Mouse (Mus musculus) thymus, postnatal 14 days (tissue): ENCODE data around the gene Vgll1.

Source experiments
- DNase-seq: peaks from one replicate; pipeline ENCODE4 v3.0.0; 2021

The Vgll1 gene

DNA sequence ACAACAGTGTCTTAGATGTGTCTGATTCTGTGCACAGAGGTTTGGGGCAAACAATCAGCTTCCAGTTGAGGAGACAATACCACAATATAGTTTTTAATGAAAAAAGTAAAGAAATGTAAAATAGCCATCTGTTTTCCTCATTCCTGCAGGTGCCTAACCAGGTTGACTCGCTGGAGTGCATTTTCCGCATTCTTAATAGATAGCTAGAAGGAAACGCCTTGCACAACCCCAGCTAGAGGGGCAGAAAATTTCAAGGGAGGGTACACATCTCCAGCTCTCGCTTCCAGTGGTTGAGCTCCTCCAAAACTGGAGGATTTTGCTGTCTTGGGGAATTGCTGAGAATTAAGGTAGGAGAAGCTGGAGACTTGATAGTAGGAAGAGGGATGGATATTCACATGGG lies at the start of gene Vgll1:
Gene Vgll1, plus strand, starts transcription at position 301 of the 400 bp plus-strand sequence.
- DNase-seq, result no peak

- no peak for DNase-seq
Observed at GRCm38 (mm10) chrX:57042774-57043173, 45.1 kb upstream of the Vgll1 start, which contains the start of gene Brs3. Gene Brs3, plus strand, starts transcription at chrX:57043074.

GRCm38 (mm10) chrX:57043869-57044268 lies 44.0 kb upstream of the Vgll1 start:
- no peak for DNase-seq

DNA sequence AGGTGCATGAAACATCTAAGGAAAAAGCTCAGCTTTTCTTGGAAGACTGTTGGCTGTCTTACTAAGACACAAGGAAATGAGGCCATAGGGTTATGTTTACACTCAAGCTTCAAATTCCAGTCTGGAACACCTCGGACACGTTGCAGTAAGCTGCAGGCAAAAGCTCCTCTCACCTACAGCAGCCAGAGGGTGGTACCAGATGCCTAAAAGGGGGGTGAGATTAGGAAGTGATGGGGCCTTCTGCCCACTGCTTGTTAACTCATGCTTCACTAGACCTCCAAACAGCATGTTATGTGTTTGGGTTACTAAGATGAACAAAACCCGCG lies 35.1 kb upstream of the Vgll1 start:
- no peak for DNase-seq

DNA sequence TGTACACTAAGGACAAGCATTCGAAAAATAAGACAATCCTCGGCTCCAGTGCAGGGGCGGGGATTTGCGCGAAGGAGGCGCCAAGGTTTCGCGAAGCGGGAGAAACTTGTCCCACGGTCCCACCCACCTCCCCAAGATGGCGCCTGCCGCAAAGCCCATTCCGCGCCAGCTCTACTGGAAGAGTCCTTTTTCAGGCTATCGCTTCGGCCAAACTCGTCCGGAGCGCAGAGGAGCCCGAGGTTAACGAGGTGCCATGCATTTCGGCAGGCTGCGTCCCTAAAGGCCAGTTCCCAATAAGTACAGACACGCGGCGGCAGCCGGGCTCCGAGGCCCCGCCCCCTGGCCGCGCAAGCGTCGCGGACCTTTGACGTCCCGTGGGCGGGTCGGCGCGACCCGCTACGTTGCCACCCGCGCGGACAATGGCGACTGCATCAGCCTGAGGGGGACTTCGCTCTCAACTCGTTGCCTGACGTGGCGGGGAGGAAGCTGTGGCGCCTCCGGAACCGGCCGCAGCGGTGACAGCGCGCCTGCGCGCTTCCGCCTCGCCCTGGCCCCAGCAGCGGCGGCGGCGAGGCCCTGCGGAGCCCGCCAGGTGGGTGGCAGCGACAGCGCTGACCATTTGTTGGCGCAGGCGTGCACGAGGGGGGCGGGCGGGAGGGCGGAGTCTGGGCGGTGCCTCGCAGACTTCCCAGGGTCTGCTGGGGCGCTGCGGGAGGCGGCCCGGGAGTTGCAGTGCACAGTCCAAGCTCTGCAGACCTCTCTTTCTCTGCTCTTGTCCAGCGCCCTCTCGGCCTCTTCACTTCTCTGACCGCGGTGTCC lies 34.5 kb upstream of the Vgll1 start, which contains the start of gene Htatsf1:
Gene Htatsf1, plus strand, starts transcription at position 410 of the 819 bp plus-strand sequence.
- DNase-seq, result peak; percentile 81

DNA sequence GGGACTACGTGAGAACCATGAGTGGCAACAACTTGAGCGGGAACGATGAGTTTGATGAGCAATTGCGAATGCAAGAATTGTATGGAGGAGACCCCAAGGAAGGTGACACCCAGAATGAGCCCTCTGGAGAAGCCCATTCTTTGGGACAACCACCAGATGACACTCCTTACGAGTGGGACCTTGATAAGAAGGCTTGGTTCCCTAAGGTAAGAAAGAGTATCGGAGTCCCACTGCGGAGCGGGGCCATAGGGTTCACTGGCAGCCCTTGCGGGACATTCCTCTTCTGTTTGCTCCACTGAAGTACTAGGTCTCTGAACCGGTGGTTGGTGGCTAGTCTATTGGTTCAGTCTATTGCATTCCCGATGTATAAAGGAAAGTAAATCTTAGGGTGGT lies 33.9 kb upstream of the Vgll1 start:
- no peak for DNase-seq

- DNase-seq, result no peak
Observed at GRCm38 (mm10) chrX:57081496-57081895, 6.4 kb upstream of the Vgll1 start.

DNA sequence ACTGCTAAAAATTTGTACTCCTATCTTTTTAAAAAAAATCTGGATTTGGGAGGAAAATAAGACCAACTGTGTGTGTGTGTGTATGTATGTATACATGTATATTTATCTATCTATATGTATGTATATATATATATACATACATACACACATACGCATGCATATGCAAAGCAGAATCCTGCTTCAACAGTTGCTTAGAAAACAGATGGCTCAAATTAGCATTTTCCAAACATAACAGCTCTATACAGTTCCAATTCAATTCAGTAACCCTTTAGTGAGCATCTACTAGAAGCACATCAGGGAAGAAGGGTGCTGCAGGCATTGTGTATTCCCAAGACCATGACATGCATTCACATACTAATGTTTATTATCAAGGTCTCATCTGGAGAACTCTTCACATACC lies 15.5 kb downstream of the Vgll1 start:
- DNase-seq, result no peak

DNA sequence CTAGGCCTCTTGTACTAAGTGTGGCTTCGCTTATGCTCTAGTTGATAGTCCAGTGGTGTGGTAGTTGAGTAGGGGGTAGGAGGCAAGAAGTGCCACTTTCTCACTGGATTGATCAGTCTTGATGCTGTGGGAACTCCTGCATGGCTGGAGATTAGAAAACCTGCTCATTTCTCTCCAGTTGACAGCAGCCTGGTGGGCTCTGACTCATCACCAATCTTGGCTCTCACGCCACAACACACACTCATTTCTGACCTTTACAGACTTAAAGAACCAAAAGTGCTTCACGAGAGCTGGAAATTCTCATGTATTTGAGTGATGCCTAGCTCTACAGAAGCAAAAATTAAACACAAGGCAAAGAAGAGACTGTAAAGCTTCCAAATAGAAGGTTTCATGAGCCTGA lies 19.1 kb downstream of the Vgll1 start:
- no peak for DNase-seq

DNA sequence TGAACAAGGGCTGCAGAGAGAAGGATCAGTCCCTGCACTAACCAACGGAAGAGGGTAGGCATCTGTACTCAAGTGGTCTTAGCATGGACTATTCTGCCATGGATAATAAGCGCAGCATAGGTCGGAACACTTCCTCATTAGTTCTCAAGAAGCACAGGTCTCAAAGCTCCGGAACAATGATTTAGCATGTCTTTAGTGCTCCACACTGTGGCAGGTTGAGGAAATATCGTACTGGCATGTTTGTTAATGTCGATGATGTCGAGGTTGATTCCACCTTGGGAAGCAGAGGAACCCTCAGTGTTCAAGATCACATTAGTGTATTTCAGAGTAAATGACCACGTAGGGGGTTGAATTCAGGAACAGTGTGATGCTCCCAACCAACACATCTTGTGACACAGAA lies 30.2 kb downstream of the Vgll1 start:
- DNase-seq, result no peak

GRCm38 (mm10) chrX:57120768-57121167 lies 32.9 kb downstream of the Vgll1 start:
- peak; percentile 3 for DNase-seq

- DNase-seq, result peak; percentile 4
Observed at GRCm38 (mm10) chrX:57130633-57131032, 42.7 kb downstream of the Vgll1 start.

- DNase-seq, result no peak
Observed at GRCm38 (mm10) chrX:57137627-57138026, 49.7 kb downstream of the Vgll1 start.

- no peak for DNase-seq
Observed at GRCm38 (mm10) chrX:57153520-57153919, 65.6 kb downstream of the Vgll1 start.
